15 mouse cellular contexts compared by ENCODE assay signal in genomic region chr3:20134545-20134944, GRCm38 (mm10). TPM values are rescaled to one million over a fixed set of nuclear protein-coding genes. Genes with fewer than 3 reads are reported as not detected.
A peak's percentile ranks its signal among the peaks of the same experiment; 100 is the strongest.
DNase-seq lines count a peak whose midpoint lies in the region; ATAC-seq lines count a peak whose summit lies in the region.
"Had no signal": no experiment of that assay in that cellular context is flagged by ENCODE, and none has a peak within 500 bp of the region (broad histone marks: within the 10 kb centered on the region; RNA-seq: fewer than 3 reads in every experiment).

No protein-coding gene starts in this region.

- ATAC-seq in kidney, embryonic 14.5 days (ENCODE audit: low FRiP score, low TSS enrichment): peak; percentile 76; the same call in 1 of the 2 replicates
- ATAC-seq in inflammation-experienced regulatory T-cells, adult 6 months: no peak
- ATAC-seq: Patski had no signal

- H3K27me3 ChIP-seq in kidney, embryonic 14.5 days (ENCODE audit: control insufficient read depth, insufficient read depth, low read length): no peaks in the 10 kb centered on the region
- H3K27me3 ChIP-seq: forebrain, embryonic 12.5 days; Patski had no signal

- no peak overlapping the region for H3K4me3 ChIP-seq in kidney, embryonic 14.5 days (ENCODE audit: low read length)
- H3K4me3 ChIP-seq in brown adipose tissue, adult 24 weeks (ENCODE audit: insufficient read depth, low read depth, low read length): no peak overlapping the region
- H3K4me3 ChIP-seq: forebrain, embryonic 12.5 days; myocyte had no signal

- no peaks in the 10 kb centered on the region; the same call in 1 of the 2 replicates for H3K36me3 ChIP-seq in kidney, embryonic 14.5 days (ENCODE audit: control insufficient read depth, insufficient read depth, low read length)
- H3K36me3 ChIP-seq: forebrain, embryonic 12.5 days had no signal

- H3K9ac ChIP-seq in kidney, embryonic 14.5 days (ENCODE audit: low read depth, low read length): no peak overlapping the region
- H3K9ac ChIP-seq: forebrain, embryonic 12.5 days; hindbrain, embryonic 14.5 days had no signal

- H3K4me1 ChIP-seq in kidney, embryonic 14.5 days (ENCODE audit: control insufficient read depth, insufficient read depth, low read length): no peaks in the 10 kb centered on the region
- H3K4me1 ChIP-seq in brown adipose tissue, adult 24 weeks (ENCODE audit: control insufficient read depth, insufficient read depth, insufficient read length, low read length): peaks cover 23% of the 10 kb centered on the region
- H3K4me1 ChIP-seq: forebrain, embryonic 12.5 days had no signal

- DNase-seq in kidney, adult 8-10 months: no peak
- peak; percentile 13 for DNase-seq in R1 (ENCODE audit: low read depth, low spot score)
- DNase-seq in lung, postnatal 25 days (ENCODE audit: low spot score): peak; percentile 38
- no peak for DNase-seq in adrenal gland, adult 2 months
- DNase-seq: adrenal gland, postnatal 14 days; cerebellum, postnatal 36 days; liver had no signal

- no peak overlapping the region for H3K4me2 ChIP-seq in kidney, embryonic 14.5 days (replicated peaks; ENCODE audit: low read depth, low read length)
- H3K4me2 ChIP-seq: forebrain, embryonic 12.5 days; hindbrain, embryonic 14.5 days; midbrain, embryonic 11.5 days had no signal

- no peak overlapping the region for H3K27ac ChIP-seq in kidney, embryonic 14.5 days (ENCODE audit: low read depth, low read length)
- H3K27ac ChIP-seq in brown adipose tissue, adult 24 weeks (replicated peaks; ENCODE audit: low read depth, low read length): peak overlapping the region; percentile 69
- H3K27ac ChIP-seq: forebrain, embryonic 12.5 days; hindbrain, embryonic 14.5 days had no signal

- 56% methylated on average over 3 of the region's 3 CpGs for WGBS in kidney, embryonic 14.5 days

- no peaks in the 10 kb centered on the region for H3K9me3 ChIP-seq in kidney, embryonic 14.5 days (ENCODE audit: control insufficient read depth, low read length)
- H3K9me3 ChIP-seq: forebrain, embryonic 12.5 days had no signal

RNA-seq across cellular contexts. Expression of gene Gyg, which starts 20.6 kb away (rescaled TPM):
- polyA plus RNA-seq in kidney, embryonic 14.5 days (2014; fragmentation: Nextera tagmentation; extraction: Ambion mirVana): 37.9 and 44.5 TPM in 2 replicates
- polyA plus RNA-seq in brown adipose tissue, adult 24 weeks (2012; ENCODE audit: insufficient read depth, insufficient read length, missing spikeins): 134 and 170 TPM in 2 replicates
- 100 to 1,000 TPM in 1 of 2 experiments, 10 to 100 TPM in 1; 93.1 to 152 TPM for total RNA-seq in adrenal gland, adult 2 months (2021)
- polyA plus RNA-seq in adrenal gland, adult 2 months (2012; rRNA removed): 29.2 and 30.3 TPM in 2 replicates
- 100 to 1,000 TPM in 2 of 3 experiments, 10 to 100 TPM in 1; 92.6 to 129 (median 107) TPM for polyA plus RNA-seq in inflammation-experienced regulatory T-cells, adult 6 months (2017; shearing (Covaris generic))

Comparison
In these comparisons a context has a peak if more than half of its experiments do, and no peak if none do; other contexts are left out.
1. DNase-seq: peak in R1 (single experiment) and lung, postnatal 25 days (single experiment); none in kidney, adult 8-10 months (0 of 2) and adrenal gland, adult 2 months (single experiment).